Mouse (Mus musculus) large intestine, adult 2 months (tissue): ENCODE measurements around the gene Spcs2. TPM values are rescaled to one million over a fixed set of nuclear protein-coding genes. Genes with fewer than 3 reads are reported as not detected.
A peak's percentile ranks its signal among the peaks of the same experiment; 100 is the strongest.

Experiments used
- DNase-seq: peaks from one replicate; pipeline ENCODE4 v3.0.0-alpha.2; 2012; ENCODE audit warnings: low read depth, low spot score
- WGBS: fragments of 180-500 bp; shearing (Covaris S2); methylation state at CpG from one replicate; pipeline ENCODE4 v1.1.7; 2018; 5-methylcytosine and 5-hydroxymethylcytosine counted together
- polyA plus RNA-seq: library from polyadenylated mRNA; depleted of rRNA; stranded (reverse); fragments of >200 nt; gene quantifications from 2 replicates; pipeline ENCODE4 v1.2.3, GENCODE M21; 2012; rRNA removed

Spcs2 gene
- polyA plus RNA-seq: 49.4 and 60.5 TPM in 2 replicates

DNA sequence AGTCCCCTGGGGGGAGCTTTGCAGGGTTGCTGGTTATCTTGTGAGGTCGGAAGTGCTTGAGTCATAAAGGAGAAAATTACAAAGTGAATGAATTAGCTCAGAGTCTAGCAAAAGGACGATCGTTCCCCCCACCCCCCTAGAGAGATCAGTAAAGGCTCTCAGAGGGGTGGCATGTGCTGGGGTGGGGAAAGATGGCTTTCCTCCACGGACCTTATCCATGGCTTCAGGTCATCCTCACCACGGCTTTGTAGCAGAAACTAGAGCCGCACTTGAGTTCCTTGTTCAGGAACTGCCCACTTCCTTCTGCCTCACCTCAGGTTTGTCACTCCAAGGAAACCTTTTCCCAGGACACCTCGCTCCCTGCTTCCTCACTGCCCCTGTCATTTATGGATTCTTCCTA is at the start of gene Spcs2:
Spcs2 (minus strand) TSS at position 101 of the 400 bp plus-strand sequence.
- DNase-seq: no peak
- 46% methylated on average over 7 of the region's 7 CpGs for WGBS

GRCm38 (mm10) chr7:99911038-99911437 is 47.8 kb upstream of the Spcs2 start:
- no peak for DNase-seq
- 69% methylated on average over 5 of the region's 5 CpGs for WGBS

GRCm38 (mm10) chr7:99907463-99907862 is 44.2 kb upstream of the Spcs2 start:
- 65% methylated on average over 3 of the region's 3 CpGs for WGBS
- no peak for DNase-seq

- 73% methylated on average over 3 of the region's 3 CpGs for WGBS
- no peak for DNase-seq
These were observed 43.1 kb upstream of the Spcs2 start for GRCm38 (mm10) chr7:99906346-99906745.

DNA sequence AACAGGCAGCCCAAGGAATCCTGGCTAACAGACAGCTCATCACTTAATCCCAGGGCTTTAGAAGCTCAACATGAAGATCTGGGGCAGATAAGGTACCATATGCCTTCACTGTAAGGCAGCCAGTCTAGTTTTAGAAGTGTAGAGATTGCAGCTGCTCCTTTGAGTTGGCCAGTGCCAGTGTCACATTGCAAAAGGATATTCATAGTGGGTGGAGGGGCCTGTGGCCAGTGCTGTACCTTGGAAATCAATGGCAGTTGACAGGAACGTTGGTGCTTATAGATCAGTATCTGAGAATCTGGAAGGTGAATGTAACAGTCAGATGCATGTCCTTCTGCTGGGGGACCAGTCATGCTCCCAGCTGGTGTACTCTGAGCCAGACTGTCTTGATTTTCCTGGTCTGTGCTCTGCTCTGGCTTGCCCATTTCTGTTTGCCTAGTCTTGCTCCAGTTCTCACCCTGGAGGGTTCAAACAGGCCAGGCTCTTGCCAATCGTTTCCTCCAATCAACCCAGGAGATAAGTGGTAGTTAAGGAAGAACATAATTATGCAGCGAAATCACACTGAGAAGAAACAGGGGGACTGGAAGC is 41.3 kb upstream of the Spcs2 start:
- WGBS: 32% methylated on average over 3 of the region's 3 CpGs
- no peak for DNase-seq

GRCm38 (mm10) chr7:99902918-99903665 is 39.8 kb upstream of the Spcs2 start:
- 69% methylated on average over 11 of the region's 11 CpGs for WGBS
- DNase-seq: no peak

DNA sequence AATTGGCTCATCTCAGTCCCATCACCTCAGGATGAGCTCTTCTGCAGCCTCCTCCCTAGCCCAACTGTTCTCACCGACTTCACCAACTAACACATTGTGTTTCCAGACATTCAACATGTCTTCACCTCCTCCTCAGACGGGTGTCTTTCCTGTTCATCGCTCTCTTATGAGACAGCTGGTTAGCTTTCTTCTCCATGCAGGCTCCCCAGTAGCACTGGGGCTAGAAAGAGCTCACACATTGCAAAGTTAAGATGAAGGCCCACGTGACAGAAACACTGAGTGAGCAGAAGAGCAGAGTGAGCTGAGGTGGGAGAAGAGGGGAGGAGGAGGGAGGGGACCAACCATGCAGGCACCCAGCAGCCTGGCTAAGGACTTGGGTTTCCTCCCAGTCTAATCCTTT is 38.9 kb upstream of the Spcs2 start:
- WGBS: 66% methylated on average over 4 of the region's 4 CpGs
- no peak for DNase-seq

- WGBS: 77% methylated on average over 4 of the region's 4 CpGs
These were observed 33.6 kb upstream of the Spcs2 start for GRCm38 (mm10) chr7:99896905-99897304.

DNA sequence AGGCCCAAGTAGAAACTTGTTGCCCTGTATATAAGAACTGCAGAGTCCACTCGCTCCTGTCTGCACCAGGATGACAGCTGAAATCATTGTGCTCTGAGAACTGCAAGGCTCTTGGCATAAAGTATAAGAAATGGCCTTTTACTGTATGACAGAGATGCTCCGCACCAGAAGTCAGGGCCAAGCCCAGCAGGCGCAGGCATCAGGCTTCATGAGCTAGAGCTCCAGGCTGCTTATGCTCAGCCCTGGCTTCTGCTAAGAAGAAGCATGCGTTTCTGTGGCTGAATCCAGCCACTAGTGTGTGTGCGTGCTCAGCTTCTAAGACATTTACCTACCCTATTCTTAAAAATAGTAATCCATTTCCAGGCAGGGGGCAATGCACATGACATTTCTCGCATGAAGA is 31.2 kb upstream of the Spcs2 start:
- DNase-seq: no peak
- 83% methylated on average over 6 of the region's 6 CpGs for WGBS

More at GRCm38 (mm10) chr7:99896905-99897304, 33.6 kb upstream of the Spcs2 start:
- DNase-seq: no peak

- no peak for DNase-seq
- 80% methylated on average over 3 of the region's 3 CpGs for WGBS
These were observed 30.7 kb upstream of the Spcs2 start for GRCm38 (mm10) chr7:99893967-99894366.

DNA sequence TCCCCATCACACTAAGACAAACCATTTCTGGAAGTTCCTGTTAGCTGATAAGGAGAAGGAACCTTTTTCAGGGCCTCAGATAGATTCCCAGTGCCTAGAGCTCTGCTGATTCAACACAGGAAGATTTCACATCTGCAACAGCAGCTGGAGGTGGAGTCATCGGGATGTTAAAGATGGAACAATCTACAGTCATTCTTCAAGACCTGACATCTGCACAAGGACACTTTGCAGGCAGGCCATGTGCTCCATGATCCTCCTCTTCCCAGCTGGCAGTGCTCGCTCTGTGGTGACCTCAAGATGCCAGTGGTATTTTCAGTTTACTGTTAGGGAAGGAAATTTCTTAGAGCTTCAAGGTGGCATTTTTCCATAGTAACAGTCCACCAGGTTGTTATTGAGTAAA is 29.1 kb upstream of the Spcs2 start:
- DNase-seq: no peak
- WGBS: 78% methylated on average over 2 of the region's 2 CpGs

- WGBS: 41% methylated on average over 3 of the region's 3 CpGs
- DNase-seq: no peak
These were observed 28.2 kb upstream of the Spcs2 start for GRCm38 (mm10) chr7:99891471-99891870.

- DNase-seq: no peak
- 54% methylated on average over 3 of the region's 3 CpGs for WGBS
These were observed 27.0 kb upstream of the Spcs2 start for GRCm38 (mm10) chr7:99890168-99890755.

- WGBS: 42% methylated on average over 10 of the region's 10 CpGs
- DNase-seq: no peak
These were observed 26.1 kb upstream of the Spcs2 start for GRCm38 (mm10) chr7:99889175-99889880.

GRCm38 (mm10) chr7:99887743-99888142 is 24.5 kb upstream of the Spcs2 start:
- DNase-seq: no peak

DNA sequence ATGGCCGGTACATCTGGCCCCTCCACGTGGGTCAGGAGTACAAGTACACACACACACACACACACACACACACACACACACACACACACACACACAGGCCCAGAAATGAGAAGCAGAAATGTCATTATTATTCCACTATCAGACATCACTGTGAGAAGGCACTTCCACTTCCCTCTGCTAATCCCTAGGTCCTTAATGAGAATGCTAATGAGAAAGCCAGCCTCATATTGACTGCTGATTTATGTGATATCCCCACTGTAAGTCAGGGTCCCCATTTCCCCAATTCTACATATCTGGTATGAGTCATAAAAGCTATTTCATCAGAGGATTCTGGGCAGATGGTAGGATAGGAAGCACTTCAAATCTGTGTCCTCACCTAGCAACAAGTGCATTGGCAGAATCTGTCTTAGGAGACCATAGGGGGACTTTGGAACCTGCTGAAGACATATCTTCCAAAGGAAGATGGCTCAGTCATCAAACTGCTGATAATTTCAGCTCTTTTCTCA is 24.0 kb upstream of the Spcs2 start:
- 63% methylated on average over 2 of the region's 2 CpGs for WGBS

DNA sequence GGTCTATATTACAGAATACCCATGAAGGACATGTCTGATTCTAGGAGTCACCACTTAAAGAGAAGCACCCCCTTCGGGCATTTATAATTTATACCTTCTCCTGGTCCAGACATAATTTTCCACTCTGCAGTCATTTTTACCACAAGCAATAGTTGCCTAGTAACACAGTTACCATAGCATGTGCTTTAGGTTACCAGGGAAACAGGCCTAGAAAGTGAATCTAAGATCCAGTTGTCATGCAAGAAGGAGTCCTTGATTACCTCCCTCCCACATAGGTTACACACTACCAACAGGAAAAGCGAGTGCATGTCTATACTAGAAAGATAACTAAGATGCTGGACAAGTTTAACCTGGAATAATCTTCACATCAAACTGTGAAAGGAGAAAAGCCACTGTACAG is 15.0 kb upstream of the Spcs2 start:
- DNase-seq: no peak
- WGBS: 77% methylated on average over 2 of the region's 2 CpGs

More for the DNA sequence above, 24.0 kb upstream of the Spcs2 start:
- no peak for DNase-seq

DNA sequence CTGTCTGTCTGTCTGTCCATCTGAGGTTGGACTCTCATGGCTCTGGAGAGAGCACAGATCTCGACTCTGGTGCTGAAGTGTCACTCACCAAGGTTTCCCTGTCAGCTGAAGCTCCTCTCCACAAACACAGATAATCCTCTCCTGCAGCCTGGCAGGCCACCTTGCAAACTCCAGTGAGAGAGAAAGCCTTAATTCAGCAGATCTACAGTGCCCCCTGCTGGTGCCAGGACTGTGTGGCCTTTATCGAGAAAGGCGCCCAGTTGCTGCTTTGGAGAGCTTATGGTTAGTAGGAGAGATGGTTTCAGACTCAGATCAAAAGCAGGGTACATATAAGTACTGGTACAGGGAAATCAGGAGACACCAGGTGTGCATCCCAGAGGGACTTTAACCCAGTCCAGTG is 13.1 kb upstream of the Spcs2 start:
- WGBS: 4% methylated on average over 3 of the region's 3 CpGs

GRCm38 (mm10) chr7:99875891-99876290 is 12.6 kb upstream of the Spcs2 start:
- DNase-seq: no peak
- 45% methylated on average over 5 of the region's 5 CpGs for WGBS

More for the DNA sequence above, 13.1 kb upstream of the Spcs2 start:
- peak; percentile 67 for DNase-seq

DNA sequence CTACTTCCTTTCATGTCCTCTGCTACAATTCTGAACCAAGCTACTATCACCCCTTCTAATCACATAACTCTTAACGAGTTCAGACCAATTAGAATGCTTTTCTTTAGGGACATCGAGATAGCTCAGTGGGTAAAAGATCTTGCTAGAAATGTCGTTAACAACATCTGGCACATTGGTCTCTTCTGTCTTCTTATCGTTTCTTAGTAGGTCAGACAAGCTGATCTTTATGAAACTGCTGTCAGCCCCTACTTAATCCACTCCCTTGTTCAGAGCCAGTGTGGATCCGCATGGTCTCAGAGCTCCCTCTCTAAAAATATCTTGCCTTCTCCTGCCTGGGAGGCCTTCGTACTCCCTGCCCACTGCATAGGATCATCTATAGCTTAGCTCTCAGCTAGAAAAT is 10.7 kb upstream of the Spcs2 start:
- DNase-seq: no peak
- 77% methylated on average over 6 of the region's 6 CpGs for WGBS
